Mouse (Mus musculus): ENCODE data around the gene Rpn2. TPM values are rescaled to one million over a fixed set of nuclear protein-coding genes. Genes with fewer than 3 reads are reported as not detected.

The Rpn2 gene
- polyA plus RNA-seq, 1 experiment: 141 TPM

DNA sequence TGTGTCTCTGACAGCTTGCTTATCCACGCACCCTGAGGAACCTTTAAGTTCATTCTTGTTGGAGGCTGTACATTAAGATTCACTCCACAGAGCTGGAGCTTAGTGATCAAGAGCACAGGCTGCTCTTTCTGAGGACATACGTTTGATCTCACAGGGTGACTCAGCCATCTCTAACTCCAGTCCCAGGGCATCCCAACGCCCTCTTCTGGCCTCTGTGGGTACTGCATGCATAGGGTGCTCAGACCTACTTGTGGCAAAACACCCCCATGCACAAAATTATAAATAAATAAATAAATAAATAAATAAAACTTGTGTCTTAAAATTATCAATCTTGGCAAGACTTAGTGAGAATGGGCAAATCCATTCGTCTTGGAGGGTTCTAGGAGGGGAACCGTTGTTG lies 59.8 kb downstream of the Rpn2 start:
- Histone ChIP-seq H3K36me3 (ENCODE audit: control insufficient read depth, insufficient read depth, low read length) (no peaks in the 10 kb centered on the region), H3K4me3 (ENCODE audit: low read depth, low read length) (no peak overlapping the region), H3K4me1 (ENCODE audit: control insufficient read depth, insufficient read depth, insufficient read length, low read length) (no peaks in the 10 kb centered on the region), H3K27ac (ENCODE audit: insufficient read depth, low read depth, low read length) (no peak overlapping the region), H3K27me3 (ENCODE audit: control insufficient read depth, insufficient read depth, low read length) (no peaks in the 10 kb centered on the region)
- WGBS: 39% methylated on average over 5 of the region's 5 CpGs
- TF ChIP-seq POLR2A (IDR thresholded peaks at IDR 0.05; ENCODE audit: low read depth, low read length) (no peak), CTCF (IDR thresholded peaks at IDR 0.05; ENCODE audit: extremely low read depth, insufficient read length, insufficient replicate concordance, low read depth, low read length) (peak; percentile 70; the same call in 1 of the 2 replicates)

DNA sequence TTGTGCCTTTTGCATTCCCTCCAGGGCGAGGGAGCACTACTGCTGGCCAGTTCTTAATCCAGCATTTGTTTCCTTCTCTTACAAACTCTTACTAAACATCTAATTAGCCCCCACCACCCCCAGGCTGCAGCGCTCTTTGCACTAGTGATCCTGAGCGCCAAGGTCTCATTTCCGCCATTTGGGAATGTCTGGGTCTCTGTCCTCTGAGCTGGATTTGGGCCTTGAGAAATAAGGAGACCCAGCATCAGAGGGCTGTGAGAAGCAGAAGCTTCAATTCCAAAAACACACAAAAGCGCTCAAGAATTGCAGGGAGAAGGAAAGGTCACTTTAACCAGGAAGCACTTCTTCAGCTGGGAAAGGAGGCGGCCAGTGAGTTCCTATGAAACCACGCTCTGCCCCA lies 60.7 kb downstream of the Rpn2 start:
- TF ChIP-seq CTCF (IDR thresholded peaks at IDR 0.05; ENCODE audit: extremely low read depth, insufficient read length, insufficient replicate concordance, low read depth, low read length) (no peak), POLR2A (IDR thresholded peaks at IDR 0.05; ENCODE audit: low read depth, low read length) (no peak)
- Histone ChIP-seq H3K27me3 (ENCODE audit: control insufficient read depth, insufficient read depth, low read length) (no peaks in the 10 kb centered on the region), H3K36me3 (ENCODE audit: control insufficient read depth, insufficient read depth, low read length) (no peaks in the 10 kb centered on the region), H3K4me1 (ENCODE audit: control insufficient read depth, insufficient read depth, insufficient read length, low read length) (no peaks in the 10 kb centered on the region), H3K27ac (ENCODE audit: insufficient read depth, low read depth, low read length) (peak overlapping the region; percentile 9; the same call in 1 of the 2 replicates), H3K4me3 (ENCODE audit: low read depth, low read length) (no peak overlapping the region)
- 78% methylated on average over 7 of the region's 7 CpGs for WGBS

DNA sequence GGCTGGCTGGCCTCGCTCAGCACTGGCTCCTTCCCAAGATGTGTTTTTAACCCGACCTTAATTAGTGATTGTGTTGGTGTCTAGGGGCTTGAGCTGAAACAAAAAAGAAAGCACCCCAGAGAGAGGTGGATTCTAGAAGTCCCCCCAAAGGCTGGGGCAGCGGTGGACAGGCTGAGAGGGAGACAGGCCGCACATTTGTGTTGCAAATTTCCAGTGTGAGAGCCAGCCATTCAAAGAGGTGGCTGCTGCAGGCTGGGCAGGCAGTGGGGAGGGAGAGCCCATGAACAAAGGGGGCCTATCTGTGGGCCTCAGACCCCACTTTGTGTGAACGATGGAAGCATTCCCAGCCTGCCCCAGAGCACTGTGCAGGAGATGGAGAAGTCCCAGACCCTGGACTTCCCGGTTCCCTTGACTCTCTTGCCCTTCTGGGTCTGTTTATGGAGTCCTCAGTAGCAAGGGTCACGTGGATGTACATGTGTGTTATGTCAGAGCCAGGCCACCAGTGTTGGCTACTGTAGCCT lies 61.5 kb downstream of the Rpn2 start:
- no peaks in the 10 kb centered on the region for H3K27me3 ChIP-seq (ENCODE audit: control insufficient read depth, insufficient read depth, low read length)
- H3K4me3 ChIP-seq (ENCODE audit: low read depth, low read length): no peak overlapping the region
- TF ChIP-seq CTCF (IDR thresholded peaks at IDR 0.05; ENCODE audit: extremely low read depth, insufficient read length, insufficient replicate concordance, low read depth, low read length) (no peak), POLR2A (IDR thresholded peaks at IDR 0.05; ENCODE audit: low read depth, low read length) (no peak)
- H3K36me3 ChIP-seq (ENCODE audit: control insufficient read depth, insufficient read depth, low read length): no peaks in the 10 kb centered on the region
- no peaks in the 10 kb centered on the region for H3K4me1 ChIP-seq (ENCODE audit: control insufficient read depth, insufficient read depth, insufficient read length, low read length)
- H3K27ac ChIP-seq (ENCODE audit: insufficient read depth, low read depth, low read length): peak overlapping the region; percentile 24; the same call in 1 of the 2 replicates
- WGBS: 61% methylated on average over 7 of the region's 7 CpGs

DNA sequence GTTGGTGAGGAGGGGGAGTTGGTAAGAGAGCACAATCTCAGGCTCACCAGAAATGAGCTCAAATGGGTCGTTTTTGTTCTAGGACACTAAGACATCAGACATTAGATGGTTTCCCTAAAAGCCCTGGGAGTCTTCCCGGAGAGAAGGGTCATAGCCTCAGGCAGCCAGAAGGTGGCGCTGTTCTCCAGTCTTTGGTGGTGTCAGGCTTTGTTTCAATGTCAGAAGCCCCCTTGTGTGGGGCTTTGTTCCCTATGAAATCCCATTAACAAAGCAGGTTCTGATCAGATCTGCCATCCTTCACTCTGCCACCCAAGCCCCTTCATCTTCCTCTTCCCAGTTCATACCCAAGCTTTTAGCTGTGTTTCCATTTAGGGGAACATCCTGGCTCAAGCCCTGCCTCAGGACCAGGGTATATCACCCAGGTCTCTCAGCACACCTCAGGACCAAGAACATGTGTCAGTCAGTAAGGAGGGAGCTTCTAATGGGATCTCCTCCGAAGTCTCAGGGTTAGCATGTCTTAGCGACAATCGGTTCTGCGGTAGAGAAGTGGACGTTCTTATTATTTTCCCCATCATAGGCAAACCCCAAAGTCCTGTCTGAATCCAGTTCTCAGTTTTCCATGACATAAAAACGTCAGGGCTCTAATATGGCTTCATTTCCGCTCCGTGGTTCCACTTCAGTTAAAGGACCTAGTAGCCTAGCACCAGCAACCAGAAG lies 62.9 kb downstream of the Rpn2 start:
- 52% methylated on average over 11 of the region's 11 CpGs for WGBS

DNA sequence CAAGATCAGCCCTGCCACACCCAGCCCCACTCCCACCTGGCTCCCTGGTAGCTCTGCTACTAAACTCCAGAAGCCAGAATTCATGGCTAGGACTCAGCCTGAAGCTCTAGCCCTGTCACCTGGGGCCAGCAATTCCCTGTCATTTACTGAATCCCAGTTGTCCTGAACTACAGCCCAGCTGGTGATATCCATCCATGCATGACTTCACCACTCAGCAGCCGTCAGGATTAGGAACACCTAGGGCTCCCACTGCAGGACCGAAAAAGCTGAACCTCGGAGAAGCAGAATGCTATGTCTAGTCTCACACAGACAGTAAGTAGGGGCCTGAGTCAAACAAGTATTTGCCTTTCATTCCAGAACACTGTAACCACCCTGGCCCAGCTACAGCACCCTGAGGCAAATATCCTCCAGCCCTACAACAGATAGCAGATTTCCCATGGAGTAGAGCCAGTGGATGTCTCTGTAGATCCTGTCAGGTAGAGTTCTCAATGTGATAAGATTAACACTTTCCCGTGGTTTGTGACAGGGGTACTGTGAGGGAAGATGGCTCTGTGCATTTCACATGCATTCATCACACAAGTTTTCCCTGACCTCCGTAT lies 63.6 kb downstream of the Rpn2 start:
- H3K4me1 ChIP-seq (ENCODE audit: control insufficient read depth, insufficient read depth, insufficient read length, low read length): no peaks in the 10 kb centered on the region
- TF ChIP-seq POLR2A (IDR thresholded peaks at IDR 0.05; ENCODE audit: low read depth, low read length) (no peak), CTCF (IDR thresholded peaks at IDR 0.05; ENCODE audit: extremely low read depth, insufficient read length, insufficient replicate concordance, low read depth, low read length) (no peak)
- WGBS: 79% methylated on average over 5 of the region's 5 CpGs
- no peak overlapping the region for H3K4me3 ChIP-seq (ENCODE audit: low read depth, low read length)
- H3K36me3 ChIP-seq (ENCODE audit: control insufficient read depth, insufficient read depth, low read length): no peaks in the 10 kb centered on the region
- H3K27ac ChIP-seq (ENCODE audit: insufficient read depth, low read depth, low read length): no peak overlapping the region
- H3K27me3 ChIP-seq (ENCODE audit: control insufficient read depth, insufficient read depth, low read length): no peaks in the 10 kb centered on the region

More for the DNA sequence above, 62.9 kb downstream of the Rpn2 start:
- TF ChIP-seq CTCF (IDR thresholded peaks at IDR 0.05; ENCODE audit: extremely low read depth, insufficient read length, insufficient replicate concordance, low read depth, low read length): peak; percentile 98; the same call in 1 of the 2 replicates
- no peak for TF ChIP-seq POLR2A (IDR thresholded peaks at IDR 0.05; ENCODE audit: low read depth, low read length)
- Histone ChIP-seq H3K4me1 (ENCODE audit: control insufficient read depth, insufficient read depth, insufficient read length, low read length) (no peaks in the 10 kb centered on the region), H3K27me3 (ENCODE audit: control insufficient read depth, insufficient read depth, low read length) (no peaks in the 10 kb centered on the region), H3K27ac (ENCODE audit: insufficient read depth, low read depth, low read length) (no peak overlapping the region), H3K4me3 (ENCODE audit: low read depth, low read length) (no peak overlapping the region), H3K36me3 (ENCODE audit: control insufficient read depth, insufficient read depth, low read length) (no peaks in the 10 kb centered on the region)

DNA sequence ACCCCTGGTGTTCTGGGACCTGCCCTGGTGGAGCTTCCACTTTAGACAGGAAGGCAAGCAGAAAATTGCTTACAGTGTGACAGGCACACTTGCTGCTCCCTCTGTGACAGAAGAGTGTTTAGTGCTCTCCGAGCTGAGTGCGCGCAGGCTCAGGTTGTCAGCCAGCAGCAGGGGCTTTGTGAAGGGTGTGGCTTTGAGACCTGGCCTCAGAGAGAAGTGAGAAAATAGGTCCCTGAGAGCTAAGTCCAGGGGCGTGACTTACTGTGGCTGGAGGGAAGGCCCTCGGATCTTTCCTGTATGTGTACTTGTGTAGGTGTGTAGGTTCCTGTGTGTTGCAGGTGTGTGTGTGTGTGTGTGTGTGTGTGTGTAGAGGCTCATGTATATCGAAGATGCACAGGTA lies 64.5 kb downstream of the Rpn2 start:
- Histone ChIP-seq H3K4me3 (ENCODE audit: low read depth, low read length) (no peak overlapping the region), H3K4me1 (ENCODE audit: control insufficient read depth, insufficient read depth, insufficient read length, low read length) (no peaks in the 10 kb centered on the region), H3K27me3 (ENCODE audit: control insufficient read depth, insufficient read depth, low read length) (no peaks in the 10 kb centered on the region), H3K36me3 (ENCODE audit: control insufficient read depth, insufficient read depth, low read length) (no peaks in the 10 kb centered on the region), H3K27ac (ENCODE audit: insufficient read depth, low read depth, low read length) (no peak overlapping the region)
- 45% methylated on average over 6 of the region's 6 CpGs for WGBS
- TF ChIP-seq POLR2A (IDR thresholded peaks at IDR 0.05; ENCODE audit: low read depth, low read length): no peak
- TF ChIP-seq CTCF (IDR thresholded peaks at IDR 0.05; ENCODE audit: extremely low read depth, insufficient read length, insufficient replicate concordance, low read depth, low read length): no peak
